Mouse (Mus musculus) neural tube, embryonic 13.5 days (tissue): ENCODE results near the gene Ptchd3. TPM values are rescaled to one million over a fixed set of nuclear protein-coding genes. Genes with fewer than 3 reads are reported as not detected.

Experiments used
- ATAC-seq: fragments of 200-750 bp; cut with Nextera tagmentation; 2 replicates; pipeline ENCODE4 v1.8.0; 2017; ENCODE audit warnings: low read depth, mild to moderate bottlenecking, moderate TSS enrichment, moderate library complexity
- H3K27ac ChIP-seq: fragments of 300-500 bp; sonication (generic); replicated peaks from 2 replicates; pipeline ENCODE4 v1.5.1; 2015; ENCODE audit warnings: moderate library complexity, mild to moderate bottlenecking, inconsistent platforms
- H3K27me3 ChIP-seq: fragments of 300-500 bp; sonication (generic); 2 replicates; pipeline ENCODE4 v1.6.1; 2015; ENCODE audit warnings: mild to moderate bottlenecking, inconsistent platforms
- H3K36me3 ChIP-seq: fragments of 300-500 bp; sonication (generic); 2 replicates; pipeline ENCODE4 v1.6.1; 2015; ENCODE audit warnings: mild to moderate bottlenecking, inconsistent platforms
- H3K4me1 ChIP-seq: fragments of 300-500 bp; sonication (generic); replicated peaks from 2 replicates; pipeline ENCODE4 v1.6.1; 2015; ENCODE audit warnings: inconsistent platforms
- H3K4me2 ChIP-seq: fragments of 300-500 bp; sonication (generic); 2 replicates; pipeline ENCODE4 v1.6.1; 2015; ENCODE audit warnings: inconsistent platforms, mild to moderate bottlenecking, moderate library complexity
- H3K4me3 ChIP-seq: fragments of 300-500 bp; sonication (generic); 2 replicates; pipeline ENCODE4 v1.5.1; 2015; ENCODE audit warnings: mild to moderate bottlenecking, inconsistent platforms
- H3K9ac ChIP-seq: fragments of 300-500 bp; sonication (generic); 2 replicates; pipeline ENCODE4 v1.6.1; 2015; ENCODE audit warnings: moderate library complexity, mild to moderate bottlenecking, inconsistent platforms
- H3K9me3 ChIP-seq: fragments of 300-500 bp; sonication (generic); 2 replicates; pipeline ENCODE4 v1.6.1; 2016; ENCODE audit warnings: inconsistent platforms
- WGBS: fragments of 180-500 bp; shearing (Covaris S2); methylation state at CpG from one replicate; pipeline ENCODE4 v1.1.7; 2015; 5-methylcytosine and 5-hydroxymethylcytosine counted together
- polyA plus RNA-seq: library from polyadenylated mRNA; unstranded; fragments of >200 nt; fragmentation: Nextera tagmentation; extraction: Ambion mirVana; gene quantifications from 2 replicates; pipeline ENCODE4 v1.2.1, GENCODE M21; 2015

The Ptchd3 gene
- not detected in 2 replicates for polyA plus RNA-seq

DNA sequence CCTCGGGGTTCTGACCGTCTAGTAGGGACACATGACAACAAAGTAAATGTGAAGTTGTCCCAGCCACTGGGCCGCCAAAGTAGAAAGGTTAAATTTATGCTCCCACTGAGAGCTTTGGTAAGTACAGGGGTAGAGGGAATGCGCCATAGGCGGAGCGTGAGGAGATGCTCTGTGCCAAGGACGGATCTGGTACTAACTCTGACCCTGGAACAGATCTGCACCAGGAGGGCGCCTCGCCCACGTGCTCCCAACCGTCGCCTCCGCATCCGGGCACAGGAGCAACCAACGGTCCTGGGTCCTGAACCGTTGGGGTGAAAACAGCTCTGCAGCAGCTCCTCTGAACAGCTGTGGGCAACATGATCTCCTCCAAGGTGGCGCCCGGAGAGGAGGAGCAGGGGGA is at the start of gene Ptchd3:
Gene Ptchd3 (plus strand): TSS at position 301 of the 400 bp plus-strand sequence.
- Histone ChIP-seq H3K27me3 (no peaks in the 10 kb centered on the region), H3K36me3 (no peaks in the 10 kb centered on the region), H3K4me2 (no peak within 1 kb of the TSS), H3K27ac (no peak within 1 kb of the TSS), H3K9ac (no peak within 1 kb of the TSS), H3K4me1 (no peaks in the 10 kb centered on the region), H3K4me3 (no peak within 1 kb of the TSS), H3K9me3 (no peaks in the 10 kb centered on the region; the same call in 1 of the 2 replicates)
- WGBS, result 69% methylated on average over 18 of the region's 18 CpGs
- ATAC-seq, result no peak

DNA sequence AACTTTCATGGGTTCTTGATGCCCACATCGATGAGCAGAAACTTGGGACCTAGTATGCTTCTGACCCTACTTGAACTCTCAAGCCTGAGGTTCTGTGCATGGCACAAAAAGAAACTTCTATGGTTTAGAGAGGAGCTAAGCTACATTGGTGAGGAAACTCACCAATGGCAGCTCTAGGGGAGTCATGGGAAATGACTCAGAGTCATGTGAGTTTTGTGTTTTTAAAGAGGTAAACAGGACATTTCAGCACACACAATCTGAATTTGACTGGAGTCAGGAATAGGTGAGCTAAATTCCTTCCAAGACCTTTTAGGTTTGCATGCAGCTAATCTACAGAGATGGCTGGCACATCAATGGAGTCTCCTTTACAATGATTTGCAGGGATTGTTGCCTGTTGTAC is 48.2 kb upstream of the Ptchd3 start:
- no peaks in the 10 kb centered on the region for H3K36me3 ChIP-seq
- no peaks in the 10 kb centered on the region for H3K4me1 ChIP-seq
- no peak overlapping the region for H3K9ac ChIP-seq
- no peak overlapping the region for H3K4me3 ChIP-seq
- no peak for ATAC-seq
- 86% methylated on average over 1 of the region's 1 CpGs for WGBS
- H3K4me2 ChIP-seq, result no peak overlapping the region
- no peak overlapping the region for H3K27ac ChIP-seq
- H3K27me3 ChIP-seq, result no peaks in the 10 kb centered on the region
- no peaks in the 10 kb centered on the region for H3K9me3 ChIP-seq

DNA sequence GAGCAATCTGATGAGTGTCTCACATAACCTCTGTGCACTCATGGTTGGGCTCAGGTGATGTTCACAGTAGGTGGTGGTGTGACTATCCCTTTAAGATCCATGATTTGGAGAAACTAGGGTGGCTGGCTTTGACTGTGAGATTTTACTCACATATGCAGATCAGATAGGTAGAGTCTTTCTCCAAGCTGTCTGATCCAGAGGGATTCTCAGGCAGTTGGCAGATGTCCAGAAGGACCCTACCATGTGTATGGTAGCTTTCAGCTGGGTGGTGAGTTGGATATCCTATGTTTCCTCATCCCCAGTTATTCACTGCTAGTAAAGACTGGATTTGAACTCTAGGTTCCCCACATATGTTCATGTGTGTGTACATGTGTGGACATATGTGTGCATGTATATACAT is 42.6 kb upstream of the Ptchd3 start:
- Histone ChIP-seq H3K27ac (no peak overlapping the region), H3K4me3 (no peak overlapping the region), H3K36me3 (no peaks in the 10 kb centered on the region), H3K4me2 (no peak overlapping the region), H3K27me3 (no peaks in the 10 kb centered on the region), H3K4me1 (no peaks in the 10 kb centered on the region), H3K9ac (no peak overlapping the region), H3K9me3 (no peaks in the 10 kb centered on the region)
- no peak for ATAC-seq

DNA sequence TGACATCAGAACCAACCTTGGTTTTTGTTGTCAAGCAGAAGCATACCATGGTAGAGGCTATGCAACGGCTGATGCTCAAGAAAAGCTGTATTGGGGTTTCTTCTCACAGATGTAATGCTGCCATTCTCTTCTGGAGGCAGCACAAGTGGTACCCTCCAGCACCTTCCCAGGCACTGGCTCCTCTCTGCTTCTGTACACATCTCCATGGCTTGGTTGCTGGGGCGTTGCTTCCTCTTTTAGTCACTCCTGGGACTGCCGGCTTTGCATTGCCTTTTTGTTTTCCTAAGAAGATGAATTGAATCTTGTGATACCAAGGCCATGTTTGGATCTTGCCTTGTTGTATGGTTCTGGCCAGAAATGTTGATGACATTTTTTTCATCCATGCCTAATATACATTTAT is 40.5 kb upstream of the Ptchd3 start:
- ATAC-seq, result no peak
- H3K9ac ChIP-seq, result no peak overlapping the region
- 88% methylated on average over 3 of the region's 3 CpGs for WGBS
- H3K4me1 ChIP-seq, result no peaks in the 10 kb centered on the region
- H3K27ac ChIP-seq, result no peak overlapping the region
- no peaks in the 10 kb centered on the region for H3K36me3 ChIP-seq
- H3K4me2 ChIP-seq, result no peak overlapping the region
- no peak overlapping the region for H3K4me3 ChIP-seq
- no peaks in the 10 kb centered on the region for H3K9me3 ChIP-seq
- no peaks in the 10 kb centered on the region for H3K27me3 ChIP-seq

DNA sequence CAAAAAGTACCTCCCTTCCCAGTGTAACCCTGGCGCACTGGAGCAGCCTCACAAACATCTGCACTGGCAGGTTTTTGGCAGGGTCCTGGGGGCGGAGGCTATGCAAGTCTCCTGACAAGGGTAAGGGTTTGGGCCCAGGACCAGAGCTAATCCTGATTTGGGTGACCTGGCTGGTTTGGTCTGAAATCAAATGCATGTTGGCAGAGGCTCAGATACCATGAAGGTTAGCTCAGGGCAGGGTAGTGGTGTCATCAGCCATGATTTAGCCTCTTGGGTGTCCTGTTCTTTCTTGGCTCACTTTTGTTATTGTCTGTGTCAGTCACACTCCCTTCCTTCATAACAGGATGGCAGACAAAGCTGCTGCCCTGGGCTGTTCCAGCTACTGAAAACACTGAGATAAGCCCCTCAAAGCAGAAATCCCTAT is 39.4 kb upstream of the Ptchd3 start:
- 86% methylated on average over 2 of the region's 2 CpGs for WGBS
- H3K27ac ChIP-seq, result no peak overlapping the region
- H3K36me3 ChIP-seq, result no peaks in the 10 kb centered on the region
- H3K9me3 ChIP-seq, result no peaks in the 10 kb centered on the region
- H3K4me2 ChIP-seq, result no peak overlapping the region
- no peak overlapping the region for H3K4me3 ChIP-seq
- no peak overlapping the region for H3K9ac ChIP-seq
- no peaks in the 10 kb centered on the region for H3K4me1 ChIP-seq
- H3K27me3 ChIP-seq, result no peaks in the 10 kb centered on the region
- no peak for ATAC-seq

GRCm38 (mm10) chr11:121791446-121791845 is 38.6 kb upstream of the Ptchd3 start:
- ATAC-seq, result no peak
- Histone ChIP-seq H3K4me3 (no peak overlapping the region), H3K4me2 (no peak overlapping the region)

DNA sequence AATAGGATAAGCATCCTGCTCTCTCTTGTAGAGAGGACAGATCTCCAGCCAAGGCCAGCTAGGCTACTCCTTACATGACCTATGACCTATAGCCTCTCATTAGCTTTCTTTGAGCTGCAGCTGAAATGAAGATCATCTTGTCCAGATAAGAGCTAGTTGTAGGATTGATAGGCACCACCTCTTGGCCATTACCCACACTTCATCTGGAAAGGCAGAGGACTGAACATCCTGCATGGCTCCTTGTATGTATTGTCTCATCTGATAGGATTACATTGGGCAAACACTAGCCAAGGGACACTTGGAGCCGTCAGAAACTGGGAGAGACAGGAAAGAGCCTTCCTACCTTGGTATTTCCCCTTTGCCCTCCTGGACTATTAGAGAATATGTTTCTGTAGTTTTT is 38.1 kb upstream of the Ptchd3 start:
- Histone ChIP-seq H3K4me1 (no peaks in the 10 kb centered on the region), H3K9me3 (no peaks in the 10 kb centered on the region), H3K27me3 (no peaks in the 10 kb centered on the region), H3K9ac (no peak overlapping the region), H3K36me3 (no peaks in the 10 kb centered on the region), H3K4me3 (no peak overlapping the region), H3K27ac (no peak overlapping the region), H3K4me2 (no peak overlapping the region)
- 76% methylated on average over 1 of the region's 1 CpGs for WGBS
- ATAC-seq, result no peak

More at GRCm38 (mm10) chr11:121791446-121791845, 38.6 kb upstream of the Ptchd3 start:
- H3K4me1 ChIP-seq, result no peaks in the 10 kb centered on the region
- WGBS, result 82% methylated on average over 3 of the region's 3 CpGs
- no peak overlapping the region for H3K9ac ChIP-seq
- no peak overlapping the region for H3K27ac ChIP-seq
- H3K36me3 ChIP-seq, result no peaks in the 10 kb centered on the region
- no peaks in the 10 kb centered on the region for H3K27me3 ChIP-seq
- no peaks in the 10 kb centered on the region for H3K9me3 ChIP-seq

DNA sequence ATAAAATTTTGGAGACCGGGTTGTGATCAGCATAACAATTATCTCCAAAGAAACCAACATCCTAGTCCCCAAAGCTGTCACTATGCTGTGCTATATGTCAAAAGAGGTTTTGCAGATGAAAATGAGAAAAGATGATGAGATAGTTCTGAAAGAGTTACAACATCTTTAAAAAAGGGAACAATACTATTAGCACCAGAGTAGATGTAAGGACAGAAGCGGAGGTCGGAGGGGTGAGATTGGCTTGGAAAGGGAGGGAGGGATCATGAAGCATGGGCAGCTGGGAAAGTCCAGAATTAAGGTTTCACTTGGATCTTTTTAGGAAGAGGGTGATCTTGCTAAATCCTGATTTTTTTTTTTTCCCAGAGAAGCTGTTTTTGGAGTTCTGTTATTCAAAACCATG is 36.5 kb upstream of the Ptchd3 start:
- Histone ChIP-seq H3K36me3 (no peaks in the 10 kb centered on the region), H3K4me2 (no peak overlapping the region), H3K27ac (no peak overlapping the region), H3K4me1 (no peaks in the 10 kb centered on the region), H3K9me3 (no peaks in the 10 kb centered on the region), H3K4me3 (no peak overlapping the region), H3K9ac (no peak overlapping the region), H3K27me3 (no peaks in the 10 kb centered on the region)
- WGBS, result 92% methylated on average over 3 of the region's 3 CpGs
- ATAC-seq, result no peak

GRCm38 (mm10) chr11:121794186-121794585 is 35.9 kb upstream of the Ptchd3 start:
- no peak overlapping the region for H3K9ac ChIP-seq
- no peaks in the 10 kb centered on the region for H3K4me1 ChIP-seq
- H3K4me2 ChIP-seq, result no peak overlapping the region
- no peaks in the 10 kb centered on the region for H3K27me3 ChIP-seq
- no peak overlapping the region for H3K4me3 ChIP-seq
- H3K27ac ChIP-seq, result no peak overlapping the region
- ATAC-seq, result no peak
- H3K9me3 ChIP-seq, result no peaks in the 10 kb centered on the region
- 90% methylated on average over 3 of the region's 3 CpGs for WGBS
- H3K36me3 ChIP-seq, result no peaks in the 10 kb centered on the region

GRCm38 (mm10) chr11:121794591-121795199 is 35.4 kb upstream of the Ptchd3 start:
- H3K27ac ChIP-seq, result no peak overlapping the region
- H3K9me3 ChIP-seq, result no peaks in the 10 kb centered on the region
- no peak overlapping the region for H3K9ac ChIP-seq
- WGBS, result 76% methylated on average over 6 of the region's 6 CpGs
- H3K27me3 ChIP-seq, result no peaks in the 10 kb centered on the region
- no peak overlapping the region for H3K4me2 ChIP-seq
- no peak for ATAC-seq
- no peak overlapping the region for H3K4me3 ChIP-seq
- no peaks in the 10 kb centered on the region for H3K4me1 ChIP-seq
- H3K36me3 ChIP-seq, result no peaks in the 10 kb centered on the region

DNA sequence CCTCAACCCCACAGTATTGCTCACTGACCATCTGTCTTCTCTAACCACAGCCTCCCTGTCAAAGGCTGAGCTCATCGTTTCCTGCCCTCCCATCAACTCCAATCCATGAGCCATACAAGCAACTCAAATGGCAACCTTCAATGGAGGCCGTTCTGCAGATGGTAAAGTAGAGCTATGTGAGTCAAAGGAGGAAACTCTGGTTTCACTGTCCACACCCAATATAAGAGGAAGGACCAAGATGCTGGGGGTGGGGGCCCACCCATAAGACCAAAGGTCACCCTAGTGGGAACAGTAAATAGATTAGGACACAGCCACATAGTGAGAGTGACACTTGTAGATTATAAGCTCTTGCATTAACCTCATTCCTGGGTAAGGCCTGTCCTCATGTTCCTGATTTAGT is 34.1 kb upstream of the Ptchd3 start:
- Histone ChIP-seq H3K4me3 (no peak overlapping the region), H3K36me3 (no peaks in the 10 kb centered on the region), H3K27me3 (no peaks in the 10 kb centered on the region), H3K27ac (no peak overlapping the region), H3K4me1 (no peaks in the 10 kb centered on the region), H3K9me3 (no peaks in the 10 kb centered on the region), H3K4me2 (no peak overlapping the region), H3K9ac (no peak overlapping the region)
- ATAC-seq, result no peak
- 90% methylated on average over 2 of the region's 2 CpGs for WGBS

DNA sequence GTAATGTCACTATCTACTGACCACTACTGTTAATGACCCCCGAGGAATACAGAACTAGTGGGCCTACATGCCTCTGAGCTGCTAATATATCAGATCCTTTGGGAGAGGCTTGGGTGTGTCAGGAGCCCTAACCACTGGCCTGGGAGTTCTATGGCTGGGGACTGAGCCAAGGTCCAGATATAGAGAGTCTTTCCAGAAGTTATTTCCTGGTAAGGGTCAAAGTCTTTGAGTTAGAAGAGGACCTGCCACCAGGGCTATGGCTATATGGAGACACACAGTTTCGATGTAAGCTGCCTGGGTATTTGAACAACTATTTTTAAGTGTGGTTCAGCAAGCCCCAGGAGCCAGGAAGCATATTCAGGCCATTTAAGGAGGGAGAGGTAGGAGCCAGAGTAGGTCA is 31.5 kb upstream of the Ptchd3 start:
- ATAC-seq, result no peak
- 76% methylated on average over 2 of the region's 2 CpGs for WGBS
- no peaks in the 10 kb centered on the region for H3K9me3 ChIP-seq
- H3K27me3 ChIP-seq, result no peaks in the 10 kb centered on the region
- no peak overlapping the region for H3K4me3 ChIP-seq
- no peaks in the 10 kb centered on the region for H3K36me3 ChIP-seq
- no peak overlapping the region for H3K4me2 ChIP-seq
- no peak overlapping the region for H3K27ac ChIP-seq
- H3K9ac ChIP-seq, result no peak overlapping the region
- H3K4me1 ChIP-seq, result no peaks in the 10 kb centered on the region

- Histone ChIP-seq H3K9me3 (no peaks in the 10 kb centered on the region), H3K27ac (no peak overlapping the region), H3K36me3 (no peaks in the 10 kb centered on the region), H3K4me1 (no peaks in the 10 kb centered on the region), H3K4me2 (no peak overlapping the region), H3K9ac (no peak overlapping the region), H3K4me3 (no peak overlapping the region), H3K27me3 (no peaks in the 10 kb centered on the region)
- WGBS, result 78% methylated on average over 4 of the region's 4 CpGs
- ATAC-seq, result no peak
These were observed 30.2 kb upstream of the Ptchd3 start for GRCm38 (mm10) chr11:121799746-121800299.
